Mouse (Mus musculus): Measurements from ENCODE around the gene Frmd4a.
A peak's percentile ranks its signal among the peaks of the same experiment; 100 is the strongest.

Frmd4a gene

DNA sequence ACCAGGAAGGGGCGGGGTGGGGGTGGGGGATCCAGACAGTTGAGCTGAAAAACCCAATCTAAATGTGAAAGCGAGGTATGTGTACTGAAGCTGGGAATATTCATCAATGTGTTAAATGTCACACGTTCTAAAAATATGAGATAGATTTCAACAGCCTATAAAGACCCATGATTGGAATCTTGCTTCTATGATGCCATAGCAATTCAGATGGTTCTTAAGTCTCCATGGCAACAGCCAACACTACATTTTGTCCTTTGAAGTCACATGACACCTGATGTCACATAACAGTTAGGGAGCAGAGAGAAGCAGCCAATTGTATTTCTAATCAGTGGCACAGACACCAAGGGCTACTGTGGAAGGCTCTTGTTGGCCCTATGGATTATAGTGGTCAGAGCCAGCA is 120.0 kb downstream of the Frmd4a start:
- DNase-seq (ENCODE audit: low spot score), result no peak

DNA sequence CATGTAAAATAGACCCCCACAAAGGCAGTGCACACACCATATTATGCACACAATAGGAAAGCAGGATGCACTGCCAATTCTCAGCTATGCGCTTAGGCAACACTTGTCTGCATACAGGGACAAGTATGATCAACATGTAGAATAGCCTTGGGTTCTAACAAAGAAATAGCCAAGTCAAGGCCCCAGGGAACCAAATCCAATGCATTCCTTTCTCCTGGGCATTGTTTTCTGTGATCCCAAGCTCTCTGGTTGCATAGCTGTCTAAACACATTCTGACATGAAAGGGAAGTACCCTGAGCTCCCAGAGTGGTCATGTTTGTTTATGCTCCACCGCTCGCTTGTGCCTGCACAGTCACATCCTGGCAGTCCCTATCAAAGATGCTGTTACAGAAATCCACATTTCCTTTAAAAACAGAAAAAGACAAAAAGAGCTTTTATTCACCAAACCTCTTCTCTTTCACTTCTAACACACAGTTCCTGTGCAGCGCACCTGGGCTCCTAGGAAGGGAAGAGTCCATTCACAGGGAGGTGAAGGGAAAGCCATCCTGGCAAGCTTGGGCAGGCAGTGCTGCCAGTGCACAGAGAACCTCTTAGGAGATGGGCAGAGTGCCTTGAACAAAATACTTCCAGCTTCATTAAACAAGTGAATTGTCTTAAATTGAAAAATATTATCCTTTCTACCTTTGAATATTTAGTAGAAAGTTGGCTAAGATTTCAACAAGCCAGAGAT is 124.9 kb downstream of the Frmd4a start:
- peak; percentile 56 for DNase-seq (ENCODE audit: low spot score)

DNA sequence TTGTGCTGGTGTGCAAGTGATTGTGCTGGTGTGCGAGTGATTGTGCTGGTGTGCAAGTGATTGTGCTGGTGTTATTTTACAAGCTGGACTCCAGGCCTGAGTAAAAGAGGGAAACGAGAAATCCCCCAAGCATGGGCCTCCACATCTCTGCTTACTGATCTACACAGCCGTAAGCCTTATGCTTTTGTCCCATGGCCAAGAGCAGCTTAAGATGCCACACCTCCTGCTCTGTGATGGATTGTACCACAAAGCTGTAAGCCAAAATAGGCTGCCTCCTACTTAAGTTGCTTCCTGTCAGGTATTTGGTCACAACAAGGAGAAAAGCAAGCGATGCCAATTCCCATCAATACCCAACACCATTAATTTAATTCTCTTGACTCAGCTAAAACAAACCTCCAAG is 126.9 kb downstream of the Frmd4a start:
- DNase-seq (ENCODE audit: low spot score), result no peak

DNA sequence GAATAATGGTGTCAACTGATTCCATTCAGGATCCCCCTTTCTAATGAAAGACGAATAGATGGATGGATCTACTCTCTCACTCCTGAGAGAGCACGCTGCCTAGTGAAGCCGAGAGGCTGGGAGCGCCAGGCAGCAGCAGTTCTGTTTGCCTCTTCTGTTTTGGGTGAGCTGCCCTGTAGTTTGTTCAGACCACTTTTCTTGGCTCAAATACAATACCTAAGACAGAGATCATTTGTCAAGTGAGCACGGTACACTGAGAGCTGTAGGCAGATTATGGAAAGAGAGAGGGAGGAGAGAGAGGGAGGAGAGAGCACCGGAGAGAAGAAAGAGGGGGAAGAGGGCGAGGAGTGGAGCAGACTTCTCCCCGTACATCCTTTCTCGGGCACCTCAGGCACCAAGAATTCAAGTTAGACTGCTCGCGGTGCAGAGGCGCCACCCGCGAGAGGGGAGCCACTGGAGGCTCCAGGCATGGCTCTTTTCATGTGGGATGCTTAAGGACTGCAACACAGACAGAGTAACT is 135.1 kb downstream of the Frmd4a start:
- DNase-seq (ENCODE audit: low spot score), result peak; percentile 43

DNA sequence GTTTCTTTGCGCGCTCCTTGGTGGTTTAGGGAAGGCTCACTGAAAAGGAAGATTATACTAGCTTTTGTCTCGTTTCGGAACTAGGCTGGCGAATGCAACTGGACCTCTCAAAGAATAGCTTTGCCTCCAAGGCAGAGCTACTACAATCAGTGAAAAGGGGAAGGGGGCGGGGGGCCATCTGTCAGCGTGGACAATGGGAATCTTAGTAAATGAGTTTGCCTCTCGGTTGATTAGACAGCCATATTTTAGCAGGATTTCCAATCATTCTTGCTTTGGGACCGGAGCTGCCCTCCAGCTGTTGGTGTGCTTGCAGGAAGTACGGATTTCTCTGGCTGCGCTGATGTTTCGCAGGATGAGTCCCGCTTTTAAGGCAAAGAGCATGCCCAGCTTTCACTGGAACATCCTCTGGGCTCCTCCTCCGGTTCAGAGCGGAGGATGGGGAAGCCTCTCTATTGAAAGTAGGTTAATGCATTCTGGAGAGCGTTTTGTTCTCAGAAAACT is 135.7 kb downstream of the Frmd4a start:
- peak; percentile 78 for DNase-seq (ENCODE audit: low spot score)

DNA sequence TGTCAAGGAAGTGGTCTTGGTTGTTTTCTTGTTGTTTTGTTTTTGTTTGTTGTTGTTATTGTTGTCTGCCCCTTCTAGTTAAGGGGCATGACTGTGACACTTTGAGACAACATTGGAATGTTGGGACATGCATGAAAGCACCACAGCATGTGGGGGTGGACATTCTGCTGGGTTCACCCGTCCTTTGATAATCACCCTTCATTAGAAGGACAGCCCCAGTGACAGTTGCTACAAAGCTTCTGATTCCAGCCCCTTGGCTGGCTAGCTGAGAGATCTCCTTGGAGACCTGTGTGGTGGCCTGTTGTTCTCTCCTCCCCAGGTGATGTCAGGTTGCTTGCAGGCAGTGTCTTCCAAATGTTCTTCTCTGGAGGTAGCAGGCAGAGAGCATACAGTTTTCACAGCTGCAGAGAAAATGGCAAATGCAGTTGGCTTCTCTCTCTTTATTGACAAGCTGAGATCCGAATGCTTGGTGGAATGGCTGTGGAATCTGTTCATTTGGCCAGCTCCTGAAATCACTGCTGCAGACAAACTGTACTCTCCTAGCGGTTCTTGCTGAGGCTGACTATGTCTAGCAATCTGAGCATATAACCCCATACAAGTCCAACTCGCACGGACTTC is 136.6 kb downstream of the Frmd4a start:
- peak; percentile 11 for DNase-seq (ENCODE audit: low spot score)

DNA sequence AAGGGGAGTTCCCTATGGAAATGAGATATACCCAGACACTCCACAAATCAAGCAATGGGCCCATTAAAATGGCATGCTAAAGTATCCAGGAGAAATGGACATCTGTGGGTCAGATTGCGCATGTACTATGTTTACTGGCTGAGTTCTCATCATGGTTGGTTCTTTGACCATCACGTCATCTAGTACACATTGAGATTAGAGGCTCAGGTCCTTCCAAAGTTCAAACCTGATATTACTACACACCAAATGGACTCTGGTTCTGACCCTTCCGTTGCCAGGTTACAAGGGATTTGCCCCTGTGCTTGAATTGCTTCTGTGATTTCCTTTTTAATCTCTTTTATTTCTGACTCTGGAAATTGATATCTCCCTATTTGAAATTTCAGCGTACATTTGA is 137.1 kb downstream of the Frmd4a start:
- no peak for DNase-seq (ENCODE audit: low spot score)

DNA sequence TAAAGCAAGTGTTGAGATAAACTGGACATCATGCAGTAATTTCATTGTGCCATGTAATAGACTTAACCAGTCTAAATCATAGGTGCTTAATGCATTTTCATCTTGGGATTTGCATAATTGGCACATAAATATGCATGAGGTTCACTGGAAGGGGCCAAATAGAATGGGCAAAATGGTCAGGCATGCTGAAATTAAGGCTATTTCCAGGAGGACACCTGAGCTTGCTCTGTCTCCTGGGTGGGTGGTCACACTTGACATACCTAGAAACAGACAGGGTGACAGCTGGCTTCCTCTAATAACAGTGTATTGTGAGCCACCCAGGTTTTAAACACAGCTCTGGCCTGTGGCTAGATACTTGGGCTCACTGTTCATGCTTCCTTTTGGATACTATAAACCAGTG is 137.9 kb downstream of the Frmd4a start:
- no peak for DNase-seq (ENCODE audit: low spot score)

DNA sequence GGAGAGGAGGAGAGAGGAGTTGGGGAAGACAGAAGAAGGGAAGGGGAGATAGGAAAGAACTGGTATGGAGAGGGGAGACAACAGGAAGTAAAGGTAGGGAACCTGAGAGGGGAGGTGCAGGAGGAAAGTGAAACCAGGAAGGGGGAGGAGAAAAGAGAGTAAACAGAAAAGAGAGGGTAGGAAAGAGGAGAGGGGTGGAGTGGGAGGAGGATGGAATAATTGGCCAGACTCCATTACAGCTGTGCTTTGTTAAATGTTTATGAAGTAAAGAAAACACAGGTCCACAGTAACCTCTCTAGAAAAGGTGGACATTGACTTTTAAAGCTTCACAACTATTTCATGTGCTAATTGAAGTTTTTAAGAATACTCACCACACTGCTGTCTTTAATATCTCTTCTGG is 139.0 kb downstream of the Frmd4a start:
- DNase-seq (ENCODE audit: low spot score), result no peak

DNA sequence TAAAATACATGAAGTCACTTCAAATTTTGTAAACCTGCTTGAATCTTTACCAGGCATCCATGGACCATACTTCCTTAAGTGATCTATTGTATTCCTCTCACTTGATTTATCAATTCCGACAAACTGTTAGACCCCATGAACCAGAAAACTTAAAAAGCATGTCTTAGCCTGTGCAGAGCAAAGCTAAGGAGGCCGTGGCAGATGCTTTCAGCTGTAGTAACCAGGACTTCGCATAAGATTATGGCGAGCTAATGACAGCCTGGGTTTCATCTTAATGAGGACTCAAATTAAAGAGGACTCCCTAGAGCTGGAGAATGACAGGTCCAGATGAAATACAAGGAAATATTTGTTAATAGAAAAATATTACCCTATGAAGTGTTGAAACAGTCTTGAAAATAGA is 139.9 kb downstream of the Frmd4a start:
- no peak for DNase-seq (ENCODE audit: low spot score)

DNA sequence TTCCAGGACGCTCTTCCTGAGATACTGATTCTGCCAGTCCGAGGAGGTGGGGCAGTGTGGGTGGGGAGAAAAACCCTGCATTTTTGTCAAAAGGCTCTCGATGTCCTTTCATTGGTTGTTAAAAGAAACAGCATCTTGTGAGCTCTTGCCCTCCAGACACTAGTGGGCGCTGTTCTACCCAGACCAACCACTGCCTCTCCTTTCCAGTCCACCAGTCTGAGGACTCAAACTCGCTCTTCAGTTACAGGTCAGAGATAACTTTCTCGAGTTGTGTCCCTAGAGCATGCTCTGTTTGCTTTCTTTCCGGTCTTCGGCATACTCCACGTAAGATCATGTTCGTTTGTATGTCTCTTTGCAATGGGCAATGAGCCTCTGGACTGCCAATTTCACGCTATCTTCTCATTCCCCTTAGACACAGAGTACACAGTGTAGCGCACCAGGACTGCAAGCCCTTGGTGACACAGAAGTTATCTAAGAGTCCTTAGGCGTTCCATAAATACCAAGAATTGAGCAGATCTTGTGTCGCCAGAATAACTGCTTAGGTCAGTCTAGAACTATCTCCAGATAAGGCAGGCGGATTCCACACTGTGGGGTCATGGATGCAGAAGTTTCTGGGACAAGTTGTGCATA is 142.2 kb downstream of the Frmd4a start:
- no peak for DNase-seq (ENCODE audit: low spot score)

DNA sequence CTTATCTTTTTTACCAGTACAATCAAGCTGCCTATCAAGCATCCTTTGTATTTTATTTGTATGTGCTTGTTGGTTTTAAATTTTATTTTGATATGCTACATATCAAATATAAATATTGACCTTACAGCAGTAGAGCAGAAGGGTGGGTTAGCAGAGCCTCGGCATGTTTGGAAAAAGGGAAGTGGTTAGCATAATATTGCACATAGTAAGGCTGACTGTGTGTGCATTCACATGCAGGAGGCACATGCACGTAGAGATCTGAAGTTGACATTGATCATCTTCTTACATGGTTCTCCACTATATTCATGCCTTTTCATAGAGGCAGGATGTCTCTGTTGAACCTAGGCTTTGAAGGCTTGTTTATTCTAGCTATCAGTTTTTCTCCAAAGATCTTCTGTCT is 148.7 kb downstream of the Frmd4a start:
- no peak for DNase-seq (ENCODE audit: low spot score)

DNA sequence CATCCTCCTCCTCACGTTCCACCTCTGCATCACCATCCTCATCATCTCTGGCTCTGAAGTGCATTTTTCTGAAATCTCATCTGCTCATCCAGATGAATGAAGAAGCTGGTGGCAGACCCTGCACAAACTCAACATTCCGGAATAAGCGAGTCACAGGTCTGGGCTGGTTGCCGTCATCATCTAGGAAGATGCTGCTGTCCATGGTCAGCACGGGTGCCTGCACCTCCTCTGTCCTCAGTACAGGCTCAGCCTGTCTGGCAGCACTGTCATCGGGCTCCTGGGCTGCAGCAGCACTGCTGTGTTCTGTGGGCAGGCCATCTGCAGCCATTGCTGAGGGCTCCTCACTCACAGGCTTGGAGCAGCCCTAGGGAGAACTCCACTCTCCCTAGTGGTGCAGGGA is 149.6 kb downstream of the Frmd4a start:
- DNase-seq (ENCODE audit: low spot score), result no peak

DNA sequence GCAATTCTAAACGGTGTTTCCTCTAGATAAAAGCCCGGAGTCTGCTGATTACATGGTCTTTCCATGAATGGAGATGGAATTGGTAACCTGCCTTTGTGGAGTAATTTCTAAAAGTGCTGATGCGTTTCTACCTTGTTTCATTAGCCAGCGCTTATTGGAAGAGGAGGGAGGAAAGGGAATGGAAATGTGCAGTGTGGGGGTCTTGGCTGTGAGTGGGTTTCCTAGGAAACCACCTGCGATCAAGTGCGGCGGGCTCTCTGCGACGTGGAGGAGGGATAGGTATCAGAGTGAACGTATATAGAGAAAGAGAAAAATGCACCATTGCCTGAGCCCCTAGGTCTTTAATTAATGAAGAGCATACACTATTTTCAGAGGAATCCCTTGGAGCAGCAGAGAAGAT is 152.2 kb downstream of the Frmd4a start:
- no peak for DNase-seq (ENCODE audit: low spot score)

DNA sequence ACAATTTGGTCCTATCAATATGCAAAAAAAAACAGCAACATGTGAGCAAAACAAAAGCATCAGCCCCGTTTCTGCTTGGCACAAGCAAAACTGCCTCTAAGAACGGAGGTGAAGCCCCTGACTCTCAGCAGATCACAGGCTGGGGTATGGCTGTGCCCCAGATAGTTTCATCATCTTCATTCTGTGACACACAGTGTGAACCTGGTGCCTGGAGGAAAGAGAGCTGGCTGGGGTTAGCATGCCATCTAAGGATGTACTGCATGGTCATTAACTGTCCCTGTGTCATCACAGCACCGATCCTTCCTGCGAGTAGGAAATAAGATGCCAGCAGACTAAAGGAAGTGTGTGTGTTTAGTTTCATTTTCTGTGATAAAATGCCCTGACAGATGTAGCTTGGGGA is 152.7 kb downstream of the Frmd4a start:
- DNase-seq (ENCODE audit: low spot score), result no peak

DNA sequence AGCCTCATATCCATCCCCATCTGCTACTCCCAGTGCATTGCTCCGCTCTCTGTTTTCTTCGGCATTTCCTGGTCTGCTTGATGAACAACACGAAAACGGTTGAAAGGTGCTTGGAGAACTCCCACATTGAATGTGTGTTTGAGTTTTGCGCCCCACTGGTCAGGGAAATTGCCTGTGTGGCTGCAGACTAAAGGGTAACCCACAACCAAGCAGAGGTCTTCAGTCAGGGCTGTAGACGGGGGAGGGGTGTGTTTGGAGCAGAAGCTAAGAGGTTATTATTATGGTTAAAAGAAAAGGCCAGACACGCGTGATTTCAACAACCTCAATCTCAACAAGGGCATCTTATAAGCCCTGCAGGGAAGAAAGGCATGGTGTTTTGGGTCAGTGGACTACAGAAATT is 167.5 kb downstream of the Frmd4a start:
- no peak for DNase-seq (ENCODE audit: low spot score)

DNA sequence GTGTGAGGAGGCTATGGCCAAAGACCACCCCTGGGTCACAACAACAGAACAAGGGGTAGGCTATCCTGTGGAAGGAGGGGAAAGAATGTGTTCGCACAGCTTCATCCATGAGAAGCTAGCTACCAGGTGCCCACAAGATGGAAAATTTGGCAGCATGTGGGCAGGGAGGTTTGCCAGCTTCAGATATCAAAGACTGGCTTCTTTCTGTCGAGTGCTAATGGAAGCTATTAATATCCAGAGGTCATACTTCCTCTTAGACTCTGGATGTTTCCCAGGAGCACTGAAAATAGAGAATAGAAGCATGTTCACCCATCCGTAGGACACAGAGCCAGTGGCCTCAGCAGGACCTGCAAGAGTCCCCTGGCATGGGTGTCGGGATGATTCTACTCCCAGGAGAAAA is 170.0 kb downstream of the Frmd4a start:
- no peak for DNase-seq (ENCODE audit: low spot score)

DNA sequence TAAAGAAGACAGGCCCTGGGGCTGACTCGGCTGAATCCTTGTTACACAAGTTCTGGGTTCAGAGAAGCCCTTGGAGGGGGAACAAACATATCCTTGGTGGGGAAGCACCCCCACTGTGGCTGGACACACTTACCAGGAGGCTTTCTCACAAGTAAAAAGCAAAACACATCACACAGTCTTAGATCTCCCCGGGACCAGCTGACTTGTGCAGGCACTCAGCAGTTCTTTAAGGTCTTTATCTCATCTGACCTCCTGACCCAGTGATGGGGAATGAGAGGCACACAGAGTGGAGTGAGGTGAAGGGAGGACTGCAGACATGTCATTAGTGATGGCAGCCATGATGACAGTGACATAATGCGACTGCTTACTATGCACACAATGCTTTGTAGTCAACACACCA is 170.8 kb downstream of the Frmd4a start:
- peak; percentile 59 for DNase-seq (ENCODE audit: low spot score)

DNA sequence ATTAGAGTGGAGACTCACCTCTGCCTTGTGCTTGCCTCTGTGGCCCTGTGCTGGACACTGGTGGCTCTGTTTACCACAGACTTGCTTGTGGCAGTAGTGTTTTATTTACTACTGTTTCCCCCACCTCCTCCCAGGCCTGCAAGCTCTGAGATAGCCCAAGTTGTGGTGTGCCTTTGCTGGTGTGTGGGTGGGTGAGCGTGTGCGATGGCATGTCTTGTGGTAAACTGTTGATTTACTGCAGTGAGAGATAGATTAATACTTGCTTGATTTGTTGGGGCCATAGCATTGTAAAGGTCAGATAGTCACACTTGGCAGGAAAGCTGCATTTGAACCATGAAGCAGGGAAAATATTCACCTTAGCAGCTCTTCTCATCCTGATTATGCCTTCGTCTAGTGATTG is 172.8 kb downstream of the Frmd4a start:
- DNase-seq (ENCODE audit: low spot score), result no peak

DNA sequence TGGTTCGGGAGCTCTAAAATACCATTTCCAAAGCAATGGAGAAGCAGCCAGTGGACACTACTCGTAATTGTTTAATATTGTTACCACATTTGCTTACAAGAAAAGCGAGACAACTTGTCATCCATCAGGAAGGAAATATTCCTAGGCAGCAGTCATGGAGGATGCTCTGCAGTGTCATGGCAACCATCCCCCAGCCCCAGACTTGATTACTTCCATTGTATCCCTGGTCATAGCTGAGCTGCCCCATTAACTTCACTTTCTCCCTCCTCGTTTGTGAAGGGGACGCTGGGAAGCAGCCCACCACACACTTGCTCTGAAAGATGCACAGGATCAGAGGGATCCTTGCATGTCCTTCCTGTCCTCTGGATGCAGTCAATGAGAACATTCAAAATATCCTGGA is 173.5 kb downstream of the Frmd4a start:
- peak; percentile 38 for DNase-seq (ENCODE audit: low spot score)

DNA sequence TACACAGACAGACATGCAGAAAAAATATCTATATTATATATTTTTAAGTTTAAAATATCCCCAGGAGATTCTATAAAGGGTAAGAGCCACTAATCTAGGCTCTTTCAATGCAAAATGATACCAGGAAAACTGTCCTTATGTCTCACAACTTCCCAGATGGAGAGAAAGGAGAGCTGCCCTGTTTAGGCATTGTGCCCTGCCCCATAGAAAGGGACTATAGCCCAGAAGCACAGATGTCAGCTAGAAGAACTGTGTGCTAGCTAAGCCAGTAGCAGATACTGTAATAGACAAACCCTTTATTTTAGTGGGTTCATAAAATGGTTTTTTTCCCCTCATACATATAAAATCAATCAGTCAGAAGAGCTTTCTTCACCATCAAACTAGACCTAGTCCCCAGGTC is 175.7 kb downstream of the Frmd4a start:
- no peak for DNase-seq (ENCODE audit: low spot score)

DNA sequence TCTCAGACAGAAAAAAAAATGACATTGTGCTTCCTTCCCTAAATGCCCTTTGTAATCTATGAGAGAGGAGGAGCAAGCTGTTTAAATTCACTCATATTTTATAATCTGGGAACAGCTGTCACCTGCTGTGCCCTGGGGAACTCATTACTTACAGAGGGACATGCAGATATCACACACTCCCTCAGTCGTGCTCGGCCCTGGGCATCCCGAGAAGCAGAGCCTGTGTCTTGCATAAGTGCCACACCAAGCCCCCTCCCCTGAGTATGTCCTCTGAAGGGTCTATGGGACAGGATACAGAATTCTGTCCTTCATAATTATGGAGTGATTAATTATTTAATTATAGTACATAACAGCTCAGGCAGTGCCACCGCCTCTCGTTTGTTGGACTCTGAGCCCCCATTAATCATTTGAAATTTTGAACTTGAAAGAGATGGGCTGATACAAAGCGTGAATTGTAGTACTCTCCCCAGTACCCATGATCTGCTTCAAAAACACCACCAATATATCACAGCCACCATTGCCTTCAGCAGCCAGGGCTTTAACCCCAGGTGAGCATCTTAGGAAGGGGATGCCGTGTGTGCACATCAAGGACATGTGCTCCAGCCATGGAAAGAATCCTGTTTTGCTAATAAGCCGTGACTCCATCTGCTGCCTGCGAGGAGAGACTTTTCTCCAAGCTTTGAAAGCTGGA is 177.0 kb downstream of the Frmd4a start:
- DNase-seq (ENCODE audit: low spot score), result no peak

DNA sequence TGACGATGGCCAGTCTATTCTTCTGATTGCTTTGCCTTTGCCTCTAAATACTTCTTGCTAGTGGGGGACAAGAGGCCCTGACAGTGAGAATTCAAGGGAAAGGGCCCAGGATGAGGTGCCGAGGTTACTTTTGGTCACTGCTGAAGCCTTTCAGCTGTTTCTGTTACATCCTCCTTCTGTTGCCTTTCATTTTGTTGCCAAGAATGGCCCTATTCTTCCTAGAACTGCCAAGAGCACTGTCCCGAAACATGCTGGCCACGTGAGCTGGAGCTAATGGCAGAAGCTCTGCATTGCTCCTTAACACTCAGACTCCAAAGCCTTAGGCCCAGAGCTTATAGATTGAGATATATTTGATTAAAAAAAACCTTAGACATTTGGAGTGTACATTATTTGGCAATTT is 178.5 kb downstream of the Frmd4a start:
- DNase-seq (ENCODE audit: low spot score), result no peak
